Mouse (Mus musculus): Measurements from ENCODE around the gene Elp5. TPM values are rescaled to one million over a fixed set of nuclear protein-coding genes. Genes with fewer than 3 reads are reported as not detected.
"Not testable (repeated sequence)": the region's sequence is repeated elsewhere in the genome, so short reads cannot be mapped to it uniquely, and the experiment has no call there.

Gene Elp5
- polyA plus RNA-seq, 1 experiment, result 50.6 TPM

- TF ChIP-seq CTCF (IDR thresholded peaks at IDR 0.05; ENCODE audit: control insufficient read depth, insufficient read depth, low read length), result no peak
- TF ChIP-seq POLR2A (IDR thresholded peaks at IDR 0.05; ENCODE audit: borderline replicate concordance, control insufficient read depth, low read depth, low read length), result no peak
- H3K27ac ChIP-seq (ENCODE audit: control insufficient read depth, insufficient read depth, low read depth, low read length, poor library complexity), result no peak overlapping the region
- H3K4me1 ChIP-seq (ENCODE audit: control insufficient read depth, insufficient read depth, low read length), result peaks cover 4% of the 10 kb centered on the region
- H3K4me3 ChIP-seq (replicated peaks; ENCODE audit: control insufficient read depth, low read depth, low read length), result no peak overlapping the region
- WGBS, result 3% methylated on average over 30 of the region's 30 CpGs
Observed at GRCm38 (mm10) chr11:69936156-69936555, 46.2 kb downstream of the Elp5 start.

GRCm38 (mm10) chr11:69935137-69935879 lies 47.0 kb downstream of the Elp5 start, which contains the start of gene Ybx2:
Ybx2 (plus strand) TSS chr11:69935796.
- 2% methylated on average over 60 of the region's 62 CpGs for WGBS

DNA sequence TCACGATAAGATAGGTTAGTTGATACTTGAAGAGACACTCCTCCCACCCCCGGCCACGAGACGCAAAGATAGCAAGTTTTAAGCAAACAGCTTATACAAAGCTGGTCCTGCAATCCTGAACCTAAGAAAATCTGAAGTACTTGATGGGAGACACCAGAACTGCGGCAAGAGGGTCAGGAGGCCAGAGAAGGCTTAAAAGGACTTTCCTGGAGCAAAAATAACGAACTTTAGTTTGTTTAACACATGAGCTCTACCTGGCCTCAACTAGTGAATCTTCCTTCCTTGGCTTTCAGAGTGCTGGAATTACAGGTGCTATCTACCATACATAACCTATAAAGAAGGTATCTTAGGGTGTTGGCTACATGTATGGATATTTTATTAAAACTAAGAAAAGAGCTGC lies 47.6 kb downstream of the Elp5 start:
- WGBS, result 15% methylated on average over 6 of the region's 6 CpGs
- no peak overlapping the region for H3K4me3 ChIP-seq (replicated peaks; ENCODE audit: control insufficient read depth, low read depth, low read length)
- H3K4me1 ChIP-seq (ENCODE audit: control insufficient read depth, insufficient read depth, low read length), result peaks cover 4% of the 10 kb centered on the region
- no peak for TF ChIP-seq CTCF (IDR thresholded peaks at IDR 0.05; ENCODE audit: control insufficient read depth, insufficient read depth, low read length)
- TF ChIP-seq POLR2A (IDR thresholded peaks at IDR 0.05; ENCODE audit: borderline replicate concordance, control insufficient read depth, low read depth, low read length), result no peak
- no peak overlapping the region for H3K27ac ChIP-seq (ENCODE audit: control insufficient read depth, insufficient read depth, low read depth, low read length, poor library complexity)

More at GRCm38 (mm10) chr11:69935137-69935879, 47.0 kb downstream of the Elp5 start, which contains the start of gene Ybx2:
- no peak for TF ChIP-seq CTCF (IDR thresholded peaks at IDR 0.05; ENCODE audit: control insufficient read depth, insufficient read depth, low read length)
- H3K27ac ChIP-seq (ENCODE audit: control insufficient read depth, insufficient read depth, low read depth, low read length, poor library complexity), result no peak within 1 kb of the TSS; the same call in 1 of the 2 replicates
- peaks cover 4% of the 10 kb centered on the region for H3K4me1 ChIP-seq (ENCODE audit: control insufficient read depth, insufficient read depth, low read length)
- peak within 1 kb of the TSS; percentile 46 for H3K4me3 ChIP-seq (replicated peaks; ENCODE audit: control insufficient read depth, low read depth, low read length)

DNA sequence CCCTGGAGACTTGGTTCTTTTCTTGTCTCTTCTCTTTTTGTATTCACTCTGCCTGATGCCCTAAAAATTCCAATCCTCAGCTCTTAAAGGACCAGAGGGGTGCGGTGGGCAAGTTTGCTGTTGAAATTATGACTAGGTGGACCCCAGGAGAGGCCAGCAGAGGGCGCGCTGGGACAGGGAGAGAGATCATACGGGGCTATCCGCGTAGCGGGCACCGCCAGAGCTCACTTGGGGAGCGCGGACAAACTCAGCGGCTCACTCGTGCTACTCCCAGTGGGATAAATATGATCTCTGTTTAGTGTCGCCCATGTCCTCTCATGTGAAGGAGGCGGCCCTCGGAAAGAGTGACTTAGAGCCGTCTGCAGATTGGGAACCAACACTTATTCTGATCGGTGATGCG lies 48.1 kb downstream of the Elp5 start:
- TF ChIP-seq POLR2A (IDR thresholded peaks at IDR 0.05; ENCODE audit: borderline replicate concordance, control insufficient read depth, low read depth, low read length) (no peak), CTCF (IDR thresholded peaks at IDR 0.05; ENCODE audit: control insufficient read depth, insufficient read depth, low read length) (peak; percentile 91)
- Histone ChIP-seq H3K27ac (ENCODE audit: control insufficient read depth, insufficient read depth, low read depth, low read length, poor library complexity) (no peak overlapping the region), H3K4me1 (ENCODE audit: control insufficient read depth, insufficient read depth, low read length) (peaks cover 4% of the 10 kb centered on the region), H3K4me3 (replicated peaks; ENCODE audit: control insufficient read depth, low read depth, low read length) (no peak overlapping the region)
- WGBS, result under 1% methylated on average over 18 of the region's 18 CpGs

- H3K4me1 ChIP-seq (ENCODE audit: control insufficient read depth, insufficient read depth, low read length), result peaks cover 4% of the 10 kb centered on the region
- H3K4me3 ChIP-seq (replicated peaks; ENCODE audit: control insufficient read depth, low read depth, low read length), result no peak overlapping the region
- WGBS, result 49% methylated on average over 4 of the region's 4 CpGs
- TF ChIP-seq CTCF (IDR thresholded peaks at IDR 0.05; ENCODE audit: control insufficient read depth, insufficient read depth, low read length) (no peak), POLR2A (IDR thresholded peaks at IDR 0.05; ENCODE audit: borderline replicate concordance, control insufficient read depth, low read depth, low read length) (no peak)
- no peak overlapping the region for H3K27ac ChIP-seq (ENCODE audit: control insufficient read depth, insufficient read depth, low read depth, low read length, poor library complexity)
Observed at GRCm38 (mm10) chr11:69933066-69933465, 49.3 kb downstream of the Elp5 start.

DNA sequence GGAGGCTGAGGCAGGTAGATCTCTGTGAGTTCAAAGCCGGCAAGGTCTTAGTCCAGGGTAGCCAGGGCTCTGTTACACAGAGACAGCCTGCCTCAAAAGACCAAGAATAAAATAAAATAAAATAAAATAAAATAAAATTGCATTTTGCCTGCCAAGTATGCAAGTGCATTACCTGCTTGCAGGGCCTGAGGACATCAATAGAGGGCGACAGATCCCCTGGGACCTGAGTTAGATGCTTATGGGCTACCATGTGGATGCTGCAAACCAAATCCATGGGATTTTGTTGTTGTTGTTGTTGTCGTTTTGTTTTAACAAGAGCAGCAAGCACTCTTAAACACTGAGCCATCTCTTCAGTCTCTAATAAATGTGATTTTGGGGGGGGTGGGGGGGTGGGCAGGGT lies 50.1 kb downstream of the Elp5 start:
- WGBS, result 46% methylated on average over 3 of the region's 3 CpGs
- Histone ChIP-seq H3K4me3 (replicated peaks; ENCODE audit: control insufficient read depth, low read depth, low read length) (no peak overlapping the region), H3K4me1 (ENCODE audit: control insufficient read depth, insufficient read depth, low read length) (peaks cover 4% of the 10 kb centered on the region), H3K27ac (ENCODE audit: control insufficient read depth, insufficient read depth, low read depth, low read length, poor library complexity) (peak overlapping the region; percentile 79; the same call in 1 of the 2 replicates)
- TF ChIP-seq POLR2A (IDR thresholded peaks at IDR 0.05; ENCODE audit: borderline replicate concordance, control insufficient read depth, low read depth, low read length) (no peak), CTCF (IDR thresholded peaks at IDR 0.05; ENCODE audit: control insufficient read depth, insufficient read depth, low read length) (peak; percentile 47; the same call in 1 of the 2 replicates)

GRCm38 (mm10) chr11:69931769-69932168 lies 50.5 kb downstream of the Elp5 start:
- Histone ChIP-seq H3K4me1 (ENCODE audit: control insufficient read depth, insufficient read depth, low read length) (peaks cover 4% of the 10 kb centered on the region), H3K27ac (ENCODE audit: control insufficient read depth, insufficient read depth, low read depth, low read length, poor library complexity) (peak overlapping the region; percentile 79), H3K4me3 (replicated peaks; ENCODE audit: control insufficient read depth, low read depth, low read length) (no peak overlapping the region)
- TF ChIP-seq POLR2A (IDR thresholded peaks at IDR 0.05; ENCODE audit: borderline replicate concordance, control insufficient read depth, low read depth, low read length) (no peak), CTCF (IDR thresholded peaks at IDR 0.05; ENCODE audit: control insufficient read depth, insufficient read depth, low read length) (no peak)
- WGBS, result 15% methylated on average over 8 of the region's 8 CpGs

DNA sequence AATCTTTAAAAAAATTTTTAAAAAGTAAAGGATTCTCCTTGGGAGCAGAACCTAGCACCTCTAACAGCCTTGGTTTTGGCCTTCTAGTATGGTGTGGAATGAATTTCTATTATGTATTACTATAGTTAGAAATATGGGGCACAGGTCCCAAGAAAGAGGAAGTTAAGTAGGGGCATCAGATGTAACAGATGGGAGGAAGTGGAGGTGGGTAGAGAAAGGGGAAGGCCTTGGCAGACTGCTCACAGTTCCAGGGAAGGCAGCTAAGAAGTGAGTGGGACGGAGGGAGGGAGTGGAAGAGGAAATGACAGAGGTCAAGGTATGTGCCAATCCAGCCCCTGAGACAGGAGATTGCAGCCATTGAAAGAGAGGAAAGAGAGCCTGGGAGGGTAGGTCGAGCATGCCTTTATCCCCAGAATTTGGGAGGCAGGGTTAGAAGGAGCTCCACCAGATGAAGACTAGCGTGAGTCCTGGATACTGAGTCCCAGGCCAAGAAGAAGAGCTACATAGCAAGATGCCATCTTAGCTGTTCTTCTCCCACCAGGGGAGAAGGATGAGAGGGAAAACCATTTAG lies 51.3 kb downstream of the Elp5 start:
- WGBS, result 14% methylated on average over 3 of the region's 3 CpGs
- H3K4me1 ChIP-seq (ENCODE audit: control insufficient read depth, insufficient read depth, low read length), result peaks cover 4% of the 10 kb centered on the region
- peak overlapping the region; percentile 79 for H3K27ac ChIP-seq (ENCODE audit: control insufficient read depth, insufficient read depth, low read depth, low read length, poor library complexity)
- TF ChIP-seq CTCF (IDR thresholded peaks at IDR 0.05; ENCODE audit: control insufficient read depth, insufficient read depth, low read length), result no peak
- no peak for TF ChIP-seq POLR2A (IDR thresholded peaks at IDR 0.05; ENCODE audit: borderline replicate concordance, control insufficient read depth, low read depth, low read length)
- H3K4me3 ChIP-seq (replicated peaks; ENCODE audit: control insufficient read depth, low read depth, low read length), result no peak overlapping the region

DNA sequence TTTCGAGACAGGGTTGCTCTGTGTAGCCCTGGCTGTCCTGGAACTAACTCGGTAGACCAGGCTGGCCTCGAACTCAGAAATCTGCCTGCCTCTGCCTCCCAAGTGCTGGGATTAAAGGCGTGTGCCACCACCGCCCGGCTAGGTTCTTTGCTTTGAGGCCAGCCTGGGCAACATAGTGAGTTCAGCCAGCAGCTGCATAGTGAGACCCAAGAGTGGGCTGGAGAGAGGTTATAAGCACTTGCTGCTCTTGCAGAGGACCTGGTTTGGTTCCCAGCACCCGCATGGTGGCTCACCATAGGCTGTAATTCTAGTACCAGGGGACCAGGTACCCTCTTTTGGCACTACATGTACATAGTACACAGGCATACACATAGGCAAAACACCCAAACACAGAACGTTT lies 52.1 kb downstream of the Elp5 start:
- not testable (repeated sequence) for H3K4me3 ChIP-seq (replicated peaks; ENCODE audit: control insufficient read depth, low read depth, low read length); H3K4me1 ChIP-seq (ENCODE audit: control insufficient read depth, insufficient read depth, low read length); H3K27ac ChIP-seq (ENCODE audit: control insufficient read depth, insufficient read depth, low read depth, low read length, poor library complexity)
- 85% methylated on average over 8 of the region's 8 CpGs for WGBS
